In the genomic region with DNA sequence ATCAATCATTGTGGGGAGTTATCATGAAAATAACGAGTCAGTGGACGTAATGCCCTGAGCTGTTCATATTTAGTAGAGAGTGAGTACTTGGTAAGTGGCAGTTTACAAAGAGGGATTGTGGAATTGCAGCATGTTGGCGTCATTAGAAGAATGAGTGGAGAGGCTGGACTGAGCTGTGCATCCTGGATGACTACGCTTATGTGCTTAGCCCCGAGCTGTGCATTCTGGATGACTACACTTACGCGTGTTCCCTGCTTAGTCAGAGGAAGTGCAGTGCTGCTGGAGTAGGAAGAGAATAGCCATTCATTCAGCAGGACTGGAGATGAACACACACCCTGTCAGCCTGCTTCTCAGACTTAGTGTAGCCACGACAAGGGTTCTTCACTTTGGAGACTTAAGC, we compare ENCODE assay signal across 8 mouse cellular contexts.
"Had no signal": no experiment of that assay in that cellular context is flagged by ENCODE, and none has a peak within 500 bp of the region (broad histone marks: within the 10 kb centered on the region; RNA-seq: fewer than 3 reads in every experiment).

No protein-coding gene starts in this region.

- DNase-seq: kidney, adult 8-10 months; kidney, postnatal 14 days; kidney, postnatal 4 days; liver; lung, adult 18-20 months; lung, postnatal 10 days; lung, postnatal 36 days; thymus, postnatal 25 days had no signal
